Mouse (Mus musculus) limb, embryonic 14.5 days (tissue): ENCODE measurements at regions not wholly inside any gene's neighbourhood (a gene's known extent, or its start where the extent isn't known, plus 50 kb on each side); places are given as distances from the start of the nearest gene placed in this dataset.

Source experiments
- ATAC-seq: fragments of 200-750 bp; cut with Nextera tagmentation; 2 replicates; pipeline ENCODE4 v1.8.0; 2017; ENCODE audit warnings: low read depth, moderate number of reproducible peaks, moderate TSS enrichment; ENCODE audit not compliant: low FRiP score
- DNase-seq: peaks from one replicate; pipeline ENCODE4 v3.0.0-alpha.2; 2015; ENCODE audit warnings: low spot score
- H3K27ac ChIP-seq: fragments of 300-500 bp; sonication (generic); replicated peaks from 2 replicates; pipeline ENCODE4 v1.5.1; 2014; ENCODE audit warnings: low read depth, mild to moderate bottlenecking, low read length, moderate library complexity, mixed read lengths
- H3K27me3 ChIP-seq: fragments of 300-500 bp; sonication (generic); 2 replicates; pipeline ENCODE4 v1.6.1; 2014; ENCODE audit warnings: low read length, mixed read lengths; ENCODE audit not compliant: control insufficient read depth, insufficient read depth
- H3K36me3 ChIP-seq: fragments of 300-500 bp; sonication (generic); 2 replicates; pipeline ENCODE4 v1.6.1; 2014; ENCODE audit warnings: mild to moderate bottlenecking, low read length, moderate library complexity, mixed read lengths; ENCODE audit not compliant: control insufficient read depth, insufficient read depth
- H3K4me1 ChIP-seq: fragments of 300-500 bp; sonication (generic); 2 replicates; pipeline ENCODE4 v1.6.1; 2014; ENCODE audit warnings: antibody characterized with exemption, low read length, mixed read lengths; ENCODE audit not compliant: control insufficient read depth, insufficient read depth
- H3K4me2 ChIP-seq: fragments of 300-500 bp; sonication (generic); replicated peaks from 2 replicates; pipeline ENCODE4 v1.6.1; 2014; ENCODE audit warnings: low read depth, mild to moderate bottlenecking, low read length, moderate library complexity; ENCODE audit not compliant: severe bottlenecking
- H3K4me3 ChIP-seq: fragments of 300-500 bp; sonication (generic); replicated peaks from 2 replicates; pipeline ENCODE4 v1.5.1; 2014; ENCODE audit warnings: low read length
- H3K9ac ChIP-seq: fragments of 300-500 bp; sonication (generic); 2 replicates; pipeline ENCODE4 v1.6.1; 2014; ENCODE audit warnings: mild to moderate bottlenecking, low read depth, low read length, moderate library complexity; ENCODE audit not compliant: severe bottlenecking
- H3K9me3 ChIP-seq: fragments of 300-500 bp; sonication (generic); 2 replicates; pipeline ENCODE4 v1.6.1; 2016; ENCODE audit warnings: low read length; ENCODE audit not compliant: control insufficient read depth
- POLR2A ChIP-seq: fragments of 200-500 bp; IDR thresholded peaks from 2 replicates; pipeline ENCODE4 v1.8.0; 2012; ENCODE audit warnings: inconsistent platforms, mild to moderate bottlenecking, moderate library complexity, borderline replicate concordance; ENCODE audit not compliant: insufficient read depth, insufficient read length; ENCODE audit errors: extremely low read depth
- WGBS: fragments of 180-500 bp; shearing (Covaris S2); extraction: QIAGEN DNeasy Blood & Tissue Kit; methylation state at CpG from one replicate; pipeline ENCODE4 v1.1.7; 2014; 5-methylcytosine and 5-hydroxymethylcytosine counted together

GRCm38 (mm10) chr3:143609673-143610072 is 595.3 kb downstream of the Lmo4 start:
- Histone ChIP-seq H3K4me1 (peaks cover 6% of the 10 kb centered on the region), H3K27ac (no peak overlapping the region), H3K4me2 (no peak overlapping the region), H3K27me3 (no peaks in the 10 kb centered on the region), H3K36me3 (no peaks in the 10 kb centered on the region), H3K9me3 (no peaks in the 10 kb centered on the region; the same call in 1 of the 2 replicates), H3K4me3 (no peak overlapping the region), H3K9ac (no peak overlapping the region)
- 18% methylated on average over 2 of the region's 2 CpGs for WGBS
- DNase-seq (peak; percentile 38), ATAC-seq (peak; percentile 71; the same call in 1 of the 2 replicates)
- TF ChIP-seq POLR2A: no peak

- H3K9ac ChIP-seq: no peak overlapping the region
- no peak overlapping the region for H3K4me2 ChIP-seq
- no peak overlapping the region for H3K4me3 ChIP-seq
- H3K9me3 ChIP-seq: no peaks in the 10 kb centered on the region
- H3K27ac ChIP-seq: no peak overlapping the region
- no peak for ATAC-seq
- H3K36me3 ChIP-seq: no peaks in the 10 kb centered on the region
- TF ChIP-seq POLR2A: no peak
- WGBS: 35% methylated on average over 2 of the region's 2 CpGs
- peak; percentile 34 for DNase-seq
- 0 out of 2 replicates have a peak, but pooled peaks cover 8% of the 10 kb centered on the region for H3K27me3 ChIP-seq
- peaks cover 6% of the 10 kb centered on the region; the same call in 1 of the 2 replicates for H3K4me1 ChIP-seq
Measured at GRCm38 (mm10) chr3:143599120-143599519, 605.9 kb downstream of the Lmo4 start.

GRCm38 (mm10) chr3:143596949-143597593 is 607.9 kb downstream of the Lmo4 start:
- DNase-seq: no peak
- Histone ChIP-seq H3K36me3 (no peaks in the 10 kb centered on the region), H3K4me1 (peaks cover 6% of the 10 kb centered on the region; the same call in 1 of the 2 replicates), H3K27ac (no peak overlapping the region), H3K4me3 (no peak overlapping the region), H3K9ac (no peak overlapping the region), H3K9me3 (no peaks in the 10 kb centered on the region), H3K4me2 (no peak overlapping the region), H3K27me3 (0 out of 2 replicates have a peak, but pooled peaks cover 8% of the 10 kb centered on the region)
- no peak for ATAC-seq
- WGBS: 19% methylated on average over 11 of the region's 11 CpGs
- TF ChIP-seq POLR2A: no peak

- no peak overlapping the region for H3K4me3 ChIP-seq
- H3K36me3 ChIP-seq: no peaks in the 10 kb centered on the region
- H3K9ac ChIP-seq: no peak overlapping the region
- DNase-seq: no peak
- no peak for TF ChIP-seq POLR2A
- ATAC-seq: no peak
- 63% methylated on average over 5 of the region's 5 CpGs for WGBS
- 0 out of 2 replicates have a peak, but pooled peaks cover 8% of the 10 kb centered on the region for H3K27me3 ChIP-seq
- no peak overlapping the region for H3K27ac ChIP-seq
- no peak overlapping the region for H3K4me2 ChIP-seq
- peaks cover 6% of the 10 kb centered on the region; the same call in 1 of the 2 replicates for H3K4me1 ChIP-seq
- H3K9me3 ChIP-seq: no peaks in the 10 kb centered on the region
Measured at GRCm38 (mm10) chr3:143596011-143596683, 608.9 kb downstream of the Lmo4 start.

- Histone ChIP-seq H3K9ac (no peak overlapping the region), H3K27me3 (0 out of 2 replicates have a peak, but pooled peaks cover 8% of the 10 kb centered on the region), H3K4me1 (peaks cover 6% of the 10 kb centered on the region; the same call in 1 of the 2 replicates), H3K4me2 (no peak overlapping the region), H3K4me3 (no peak overlapping the region), H3K27ac (no peak overlapping the region), H3K9me3 (no peaks in the 10 kb centered on the region), H3K36me3 (no peaks in the 10 kb centered on the region)
- no peak for DNase-seq
- WGBS: 72% methylated on average over 2 of the region's 2 CpGs
- no peak for TF ChIP-seq POLR2A
- no peak for ATAC-seq
Measured at GRCm38 (mm10) chr3:143595081-143595480, 609.9 kb downstream of the Lmo4 start.
